Mouse (Mus musculus) myocyte (in vitro differentiated cells): Measurements from ENCODE around the gene Prps2. TPM values are rescaled to one million over a fixed set of nuclear protein-coding genes. Genes with fewer than 3 reads are reported as not detected.

Experiments
- H3K27me3 ChIP-seq: one replicate; pipeline ENCODE4 v1.6.1; 2011; ENCODE audit not compliant: control insufficient read depth, insufficient read depth, insufficient read length
- H3K36me3 ChIP-seq: one replicate; pipeline ENCODE4 v1.6.1; 2011; ENCODE audit not compliant: control insufficient read depth, insufficient read depth
- H3K4me2 ChIP-seq: one replicate; pipeline ENCODE4 v1.6.1; 2011; ENCODE audit warnings: low read depth, control low read depth
- H3K4me3 ChIP-seq: one replicate; pipeline ENCODE4 v1.5.1; 2011; ENCODE audit warnings: mild to moderate bottlenecking, control low read depth, moderate library complexity
- H3K79me2 ChIP-seq: one replicate; pipeline ENCODE4 v1.6.1; 2011; ENCODE audit not compliant: control insufficient read depth, insufficient read depth
- H3ac ChIP-seq: one replicate; pipeline ENCODE4 v1.6.1; 2011; ENCODE audit not compliant: control insufficient read depth, insufficient read length
- CEBPB ChIP-seq: IDR thresholded peaks from 2 replicates; pipeline ENCODE4 v1.6.1; 2011; ENCODE audit warnings: mild to moderate bottlenecking, moderate library complexity; ENCODE audit not compliant: poor library complexity, insufficient read depth, severe bottlenecking
- E2F4 ChIP-seq: IDR thresholded peaks from one replicate; pipeline ENCODE4 v1.6.1; 2011; ENCODE audit warnings: mild to moderate bottlenecking, control low read depth, moderate library complexity; ENCODE audit not compliant: insufficient read depth
- MAX ChIP-seq: IDR thresholded peaks from one replicate; pipeline ENCODE4 v1.6.1; 2011; ENCODE audit warnings: low read depth, mild to moderate bottlenecking, control low read depth
- MYOD1 ChIP-seq, 3 experiments: IDR thresholded peaks; one replicate each; pipeline ENCODE4 v1.6.1; 2011; ENCODE audit warnings: control low read depth in 2 of 3, low read depth in 2 of 3, mild to moderate bottlenecking in 2 of 3, moderate library complexity in 1 of 3; ENCODE audit not compliant: insufficient read length in 2 of 3, control insufficient read depth in 1 of 3
- MYOG ChIP-seq, 3 experiments: IDR thresholded peaks; one replicate each; pipeline ENCODE4 v1.6.1; 2011; ENCODE audit warnings: control low read depth in 2 of 3, low read depth in 2 of 3, mild to moderate bottlenecking in 2 of 3; ENCODE audit not compliant: insufficient read length in 2 of 3, control insufficient read depth in 1 of 3, insufficient read depth in 1 of 3
- POLR2A ChIP-seq: IDR thresholded peaks from one replicate; pipeline ENCODE4 v1.6.1; 2011; ENCODE audit warnings: low read depth, mild to moderate bottlenecking, control low read depth, moderate library complexity; ENCODE audit not compliant: insufficient read length
- POLR2AphosphoS2 ChIP-seq: IDR thresholded peaks from one replicate; pipeline ENCODE4 v1.6.1; 2011; ENCODE audit warnings: low read depth, control low read depth; ENCODE audit not compliant: insufficient read length
- REST ChIP-seq: IDR thresholded peaks from one replicate; pipeline ENCODE4 v1.6.1; 2011; ENCODE audit warnings: mild to moderate bottlenecking, control low read depth, moderate library complexity; ENCODE audit not compliant: insufficient read depth, insufficient read length
- SRF ChIP-seq: IDR thresholded peaks from one replicate; pipeline ENCODE4 v1.6.1; 2011; ENCODE audit warnings: low read depth; ENCODE audit not compliant: control insufficient read depth, insufficient read length
- TCF12 ChIP-seq: IDR thresholded peaks from one replicate; pipeline ENCODE4 v1.6.1; 2011; ENCODE audit warnings: mild to moderate bottlenecking, control low read depth; ENCODE audit not compliant: poor library complexity, insufficient read depth, severe bottlenecking
- TCF3 ChIP-seq: IDR thresholded peaks from one replicate; pipeline ENCODE4 v1.6.1; 2011; ENCODE audit warnings: low read depth, control low read depth; ENCODE audit not compliant: insufficient read length
- USF1 ChIP-seq: IDR thresholded peaks from one replicate; pipeline ENCODE4 v1.6.1; 2011; ENCODE audit warnings: low read depth, mild to moderate bottlenecking, control low read depth, moderate library complexity
- polyA plus RNA-seq: library from polyadenylated mRNA; unstranded; fragments of >200 nt; fragmentation: generic; extraction: Trizol; gene quantifications from one replicate; pipeline ENCODE4 v1.2.1, GENCODE M21; 2012; ENCODE audit warnings: missing spikeins

Prps2 gene
- polyA plus RNA-seq, 1 experiment, result 2.7 TPM

DNA sequence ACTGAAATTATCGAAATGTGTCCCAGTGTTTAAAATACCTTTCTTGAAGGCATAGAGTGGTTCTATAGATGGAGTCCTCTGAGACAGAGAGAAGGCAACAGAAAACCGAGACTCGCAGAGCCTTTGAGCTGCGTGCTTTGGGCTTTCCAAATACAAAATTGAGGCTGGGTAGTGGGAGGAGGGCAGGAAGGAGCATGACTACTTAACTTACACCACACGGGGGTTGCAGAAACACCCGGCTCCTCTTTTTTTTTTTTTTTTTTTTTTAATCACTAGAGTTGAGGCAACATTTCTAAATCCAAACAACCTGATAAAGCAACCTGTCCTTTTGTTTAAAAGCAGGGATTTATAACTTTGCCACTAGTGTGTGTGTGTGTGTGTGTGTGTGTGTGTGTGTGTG is 52.1 kb downstream of the Prps2 start, which contains the start of gene Tlr7:
Gene Tlr7, minus strand, starts transcription at position 160 of the 400 bp plus-strand sequence.
- Histone ChIP-seq H3ac (no peak within 1 kb of the TSS), H3K36me3 (no peaks in the 10 kb centered on the region), H3K4me2 (no peak within 1 kb of the TSS), H3K27me3 (no peaks in the 10 kb centered on the region), H3K4me3 (no peak within 1 kb of the TSS), H3K79me2 (no peaks in the 10 kb centered on the region)
- TF ChIP-seq MYOG (IDR thresholded peaks at IDR 0.05; ENCODE audit: control insufficient read depth in 1 of 3, insufficient read depth in 1 of 3, insufficient read length in 2 of 3, low read depth in 2 of 3) (no peak), CEBPB (no peak), SRF (no peak), REST (no peak), MYOD1 (IDR thresholded peaks at IDR 0.05; ENCODE audit: control insufficient read depth in 1 of 3, insufficient read length in 2 of 3, low read depth in 2 of 3) (no peak), POLR2A (no peak), MAX (no peak), E2F4 (no peak), TCF3 (no peak), TCF12 (no peak), USF1 (no peak), POLR2AphosphoS2 (no peak)

DNA sequence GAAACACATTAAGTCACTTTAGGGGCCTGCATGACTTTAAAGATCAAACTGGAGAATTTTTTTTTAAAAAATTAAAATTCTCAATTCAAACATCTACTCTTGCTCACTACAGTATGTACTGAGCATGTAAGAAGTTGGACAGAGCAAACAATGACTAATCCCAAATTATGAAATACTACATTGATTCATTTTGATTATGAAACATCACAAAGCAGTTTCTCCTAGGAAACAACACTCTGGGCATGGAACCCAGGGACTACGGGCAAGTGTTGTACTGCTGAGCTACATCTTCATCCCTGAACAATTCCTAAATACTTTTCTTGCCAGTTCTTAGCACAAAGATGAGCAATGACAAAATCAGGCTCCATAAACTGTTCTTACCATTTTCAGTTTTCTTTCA is 52.9 kb downstream of the Prps2 start:
- TF ChIP-seq REST (no peak), POLR2A (no peak), POLR2AphosphoS2 (no peak), TCF12 (no peak), E2F4 (no peak), TCF3 (no peak), MYOD1 (IDR thresholded peaks at IDR 0.05; ENCODE audit: control insufficient read depth in 1 of 3, insufficient read length in 2 of 3, low read depth in 2 of 3) (no peak), SRF (no peak), MAX (no peak), USF1 (no peak), MYOG (IDR thresholded peaks at IDR 0.05; ENCODE audit: control insufficient read depth in 1 of 3, insufficient read depth in 1 of 3, insufficient read length in 2 of 3, low read depth in 2 of 3) (no peak), CEBPB (no peak)
- H3K79me2 ChIP-seq, result no peaks in the 10 kb centered on the region
- no peak overlapping the region for H3ac ChIP-seq
- no peak overlapping the region for H3K4me3 ChIP-seq
- no peak overlapping the region for H3K4me2 ChIP-seq
- no peaks in the 10 kb centered on the region for H3K27me3 ChIP-seq
- H3K36me3 ChIP-seq, result no peaks in the 10 kb centered on the region

DNA sequence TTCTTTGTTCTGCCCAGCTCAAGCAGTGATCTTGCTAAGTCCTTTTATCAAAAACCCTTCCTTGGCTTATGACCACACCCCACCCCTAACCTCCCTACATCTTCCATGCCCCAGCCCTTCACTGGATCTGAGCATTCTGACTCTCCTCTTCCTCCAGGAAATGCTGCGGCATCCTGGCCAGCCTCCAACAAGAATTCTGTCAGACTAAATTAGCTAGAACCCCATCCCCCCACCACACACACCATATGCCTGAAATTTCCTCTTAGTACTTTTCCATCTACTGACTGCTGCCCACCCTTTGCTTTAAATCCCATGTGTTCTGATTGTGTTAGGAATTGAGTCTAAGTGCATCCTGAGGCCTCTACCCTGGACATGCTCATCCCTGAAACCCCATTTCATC is 53.5 kb downstream of the Prps2 start:
- H3ac ChIP-seq, result no peak overlapping the region
- H3K79me2 ChIP-seq, result no peaks in the 10 kb centered on the region
- TF ChIP-seq TCF3 (no peak), POLR2A (no peak), CEBPB (no peak), POLR2AphosphoS2 (no peak), REST (no peak), MAX (no peak), TCF12 (no peak), MYOG (IDR thresholded peaks at IDR 0.05; ENCODE audit: control insufficient read depth in 1 of 3, insufficient read depth in 1 of 3, insufficient read length in 2 of 3, low read depth in 2 of 3) (no peak)
- H3K4me2 ChIP-seq, result no peak overlapping the region
- no peaks in the 10 kb centered on the region for H3K36me3 ChIP-seq
- H3K4me3 ChIP-seq, result no peak overlapping the region
- H3K27me3 ChIP-seq, result no peaks in the 10 kb centered on the region

DNA sequence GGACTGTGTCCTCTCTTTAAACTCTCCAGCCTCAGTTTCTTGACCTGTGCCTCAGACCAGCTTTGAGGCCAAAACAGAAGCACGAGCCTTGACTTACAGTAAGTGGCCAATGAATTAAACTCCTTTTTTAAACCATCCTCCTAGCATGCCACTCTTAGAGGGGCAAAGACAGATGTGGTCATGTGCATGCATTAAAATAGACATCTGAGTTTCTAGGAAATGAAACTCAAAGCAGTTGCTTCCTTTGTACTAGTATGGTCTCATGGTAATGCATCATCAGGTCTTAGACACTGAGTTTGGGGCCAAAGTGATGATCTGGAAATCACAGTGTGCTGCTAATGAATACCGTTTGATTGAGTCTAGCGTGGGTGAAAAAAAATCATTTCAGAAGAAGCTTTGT is 54.0 kb downstream of the Prps2 start:
- no peak overlapping the region for H3K4me2 ChIP-seq
- H3K36me3 ChIP-seq, result no peaks in the 10 kb centered on the region
- TF ChIP-seq SRF (no peak), E2F4 (no peak), MYOD1 (IDR thresholded peaks at IDR 0.05; ENCODE audit: control insufficient read depth in 1 of 3, insufficient read length in 2 of 3, low read depth in 2 of 3) (no peak), MAX (no peak), POLR2A (no peak), CEBPB (no peak), MYOG (IDR thresholded peaks at IDR 0.05; ENCODE audit: control insufficient read depth in 1 of 3, insufficient read depth in 1 of 3, insufficient read length in 2 of 3, low read depth in 2 of 3) (no peak), USF1 (no peak), TCF3 (no peak)

DNA sequence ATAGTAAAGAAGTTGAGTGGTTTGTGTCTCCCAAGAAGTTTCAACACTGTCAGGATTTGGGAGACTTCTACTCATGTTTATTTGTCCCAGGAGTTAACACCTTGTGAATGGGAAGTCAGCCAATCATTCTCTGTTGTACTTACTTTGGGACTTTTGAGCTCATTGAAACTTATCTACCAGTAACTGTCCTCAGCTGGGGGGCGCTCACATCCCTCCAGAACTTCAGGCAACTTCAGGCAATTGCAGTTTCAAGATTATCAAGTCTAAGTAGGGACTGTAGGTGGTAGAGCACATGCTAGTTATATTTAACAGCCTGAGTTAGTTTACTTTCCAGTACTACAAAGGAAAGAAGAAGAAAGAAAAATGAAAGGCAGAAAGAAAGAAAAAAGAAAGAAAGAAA is 58.8 kb downstream of the Prps2 start:
- TF ChIP-seq USF1 (no peak), REST (no peak), POLR2A (no peak), MYOD1 (IDR thresholded peaks at IDR 0.05; ENCODE audit: control insufficient read depth in 1 of 3, insufficient read length in 2 of 3, low read depth in 2 of 3) (no peak), TCF3 (no peak), TCF12 (no peak), CEBPB (no peak), SRF (no peak), MYOG (IDR thresholded peaks at IDR 0.05; ENCODE audit: control insufficient read depth in 1 of 3, insufficient read depth in 1 of 3, insufficient read length in 2 of 3, low read depth in 2 of 3) (no peak), MAX (no peak), E2F4 (no peak), POLR2AphosphoS2 (no peak)
- no peak overlapping the region for H3ac ChIP-seq
- H3K4me2 ChIP-seq, result no peak overlapping the region
- H3K79me2 ChIP-seq, result no peaks in the 10 kb centered on the region
- H3K36me3 ChIP-seq, result no peaks in the 10 kb centered on the region
- H3K4me3 ChIP-seq, result no peak overlapping the region
- no peaks in the 10 kb centered on the region for H3K27me3 ChIP-seq

More for the DNA sequence above, 54.0 kb downstream of the Prps2 start:
- Histone ChIP-seq H3K79me2 (no peaks in the 10 kb centered on the region), H3ac (no peak overlapping the region), H3K27me3 (no peaks in the 10 kb centered on the region), H3K4me3 (no peak overlapping the region)
